Mouse (Mus musculus) intestine, embryonic 14.5 days (tissue): Measurements from ENCODE around the gene Tlx2. TPM values are rescaled to one million over a fixed set of nuclear protein-coding genes. Genes with fewer than 3 reads are reported as not detected.

Experiments
- ATAC-seq: fragments of 200-750 bp; cut with Nextera tagmentation; replicated peaks from 2 replicates; pipeline ENCODE4 v1.8.0; 2017; ENCODE audit warnings: low read depth, moderate number of reproducible peaks, moderate TSS enrichment, moderate library complexity; ENCODE audit not compliant: low FRiP score, low TSS enrichment
- DNase-seq: peaks from one replicate; pipeline ENCODE4 v3.0.0-alpha.2; 2018; ENCODE audit warnings: low spot score
- H3K27ac ChIP-seq: fragments of 300-500 bp; sonication (generic); 2 replicates; pipeline ENCODE4 v1.5.1; 2014; ENCODE audit warnings: low read depth, mild to moderate bottlenecking, control low read depth
- H3K27me3 ChIP-seq: fragments of 300-500 bp; sonication (generic); replicated peaks from 2 replicates; pipeline ENCODE4 v1.6.1; 2014; ENCODE audit warnings: low read length, control low read depth; ENCODE audit not compliant: control insufficient read depth, insufficient read depth
- H3K36me3 ChIP-seq: fragments of 300-500 bp; sonication (generic); 2 replicates; pipeline ENCODE4 v1.6.1; 2014; ENCODE audit warnings: low read length, control low read depth; ENCODE audit not compliant: control insufficient read depth, insufficient read depth
- H3K4me1 ChIP-seq: fragments of 300-500 bp; sonication (generic); replicated peaks from 2 replicates; pipeline ENCODE4 v1.6.1; 2014; ENCODE audit warnings: low read length, control low read depth, mixed read lengths; ENCODE audit not compliant: control insufficient read depth, insufficient read depth
- H3K4me2 ChIP-seq: fragments of 300-500 bp; sonication (generic); 2 replicates; pipeline ENCODE4 v1.6.1; 2014; ENCODE audit warnings: low read length
- H3K4me3 ChIP-seq: fragments of 300-500 bp; sonication (generic); 2 replicates; pipeline ENCODE4 v1.5.1; 2014; ENCODE audit warnings: low read depth, low read length, control low read depth, mixed read lengths
- H3K9ac ChIP-seq: fragments of 300-500 bp; sonication (generic); 2 replicates; pipeline ENCODE4 v1.6.1; 2014; ENCODE audit warnings: mild to moderate bottlenecking, low read length
- H3K9me3 ChIP-seq: fragments of 300-500 bp; sonication (generic); 2 replicates; pipeline ENCODE4 v1.6.1; 2016; ENCODE audit warnings: low read length, control low read depth; ENCODE audit not compliant: control insufficient read depth
- WGBS: fragments of 180-500 bp; shearing (Covaris S2); extraction: QIAGEN DNeasy Blood & Tissue Kit; methylation state at CpG from one replicate; pipeline ENCODE4 v1.1.7; 2014; 5-methylcytosine and 5-hydroxymethylcytosine counted together
- polyA plus RNA-seq: library from polyadenylated mRNA; unstranded; fragments of >200 nt; fragmentation: Nextera tagmentation; extraction: Ambion mirVana; gene quantifications from 2 replicates; pipeline ENCODE4 v1.2.1, GENCODE M21; 2014

Gene Tlx2
- polyA plus RNA-seq, 1 experiment from 2014 or later: 36.4 TPM

DNA sequence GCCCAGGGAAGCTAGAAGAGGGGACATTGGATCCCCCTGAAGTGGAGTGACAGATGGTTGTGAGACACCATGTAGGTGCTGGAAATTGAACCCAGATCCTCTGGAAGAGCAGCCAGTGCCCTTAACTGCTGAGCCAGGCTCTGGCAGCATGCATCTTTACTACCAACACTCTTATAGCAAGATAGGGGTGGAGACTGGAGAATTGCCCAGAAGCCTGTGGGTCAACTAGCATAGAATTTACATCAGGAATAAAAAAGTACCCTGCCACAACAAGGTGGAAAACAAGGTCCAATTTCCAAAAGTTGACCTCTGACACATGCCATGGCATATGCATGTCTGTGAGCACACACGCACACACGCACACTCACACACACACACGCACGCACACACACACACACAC lies 44.9 kb downstream of the Tlx2 start:
- ATAC-seq (no peak), DNase-seq (no peak)
- no peak overlapping the region for H3K9ac ChIP-seq
- H3K4me1 ChIP-seq: no peaks in the 10 kb centered on the region; the same call in 1 of the 2 replicates
- 97% methylated on average over 4 of the region's 4 CpGs for WGBS
- no peak overlapping the region for H3K27ac ChIP-seq
- no peak overlapping the region for H3K4me3 ChIP-seq
- H3K9me3 ChIP-seq: no peaks in the 10 kb centered on the region
- H3K36me3 ChIP-seq: no peaks in the 10 kb centered on the region
- H3K27me3 ChIP-seq: peaks cover 2% of the 10 kb centered on the region; the same call in 1 of the 2 replicates
- no peak overlapping the region for H3K4me2 ChIP-seq

DNA sequence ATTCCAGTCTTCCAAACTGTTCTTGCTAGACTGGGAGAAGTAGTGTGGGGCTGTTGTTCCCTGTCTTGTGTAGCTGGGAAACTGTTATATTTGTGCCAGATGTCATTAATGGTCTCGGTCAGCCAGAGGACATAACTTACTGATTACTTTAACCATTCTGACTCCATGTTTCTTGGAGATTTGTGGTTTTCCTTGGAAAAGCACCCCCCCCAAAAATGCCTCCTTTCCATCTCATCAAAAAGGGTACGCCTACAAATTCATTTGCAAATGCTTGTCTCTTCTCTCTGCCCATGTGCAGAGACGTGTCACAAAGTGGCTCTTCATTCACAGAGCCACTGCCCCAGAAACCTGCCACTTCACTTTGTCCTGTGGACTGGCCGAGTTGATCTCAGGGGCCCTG lies 45.7 kb downstream of the Tlx2 start:
- Histone ChIP-seq H3K27me3 (no peaks in the 10 kb centered on the region), H3K9ac (no peak overlapping the region), H3K9me3 (no peaks in the 10 kb centered on the region), H3K27ac (no peak overlapping the region), H3K4me3 (no peak overlapping the region), H3K4me2 (no peak overlapping the region), H3K36me3 (no peaks in the 10 kb centered on the region), H3K4me1 (no peaks in the 10 kb centered on the region; the same call in 1 of the 2 replicates)
- DNase-seq (no peak), ATAC-seq (no peak)
- WGBS: 62% methylated on average over 4 of the region's 4 CpGs

DNA sequence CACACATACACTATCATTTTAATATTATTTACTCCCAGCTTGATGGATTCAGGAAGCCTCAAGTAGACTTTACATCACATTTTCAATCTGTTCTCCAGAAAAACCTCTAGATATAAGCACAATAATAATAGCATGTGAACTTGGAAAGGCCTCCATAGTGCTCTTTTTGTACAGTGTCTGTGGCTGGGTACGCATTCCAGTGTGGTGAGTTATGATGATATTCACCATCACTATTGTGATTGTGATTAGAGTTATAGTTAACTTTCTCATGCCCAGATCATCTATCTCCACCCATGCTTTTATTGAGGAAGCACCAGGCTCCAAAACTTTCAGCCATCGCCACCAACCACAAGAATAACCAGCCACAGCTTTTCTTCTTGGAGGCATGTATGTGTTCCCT lies 46.3 kb downstream of the Tlx2 start:
- Histone ChIP-seq H3K27me3 (no peaks in the 10 kb centered on the region), H3K4me3 (no peak overlapping the region), H3K4me2 (no peak overlapping the region), H3K36me3 (no peaks in the 10 kb centered on the region), H3K9ac (no peak overlapping the region), H3K27ac (no peak overlapping the region), H3K9me3 (no peaks in the 10 kb centered on the region), H3K4me1 (no peaks in the 10 kb centered on the region; the same call in 1 of the 2 replicates)
- DNase-seq (no peak), ATAC-seq (no peak)
- 91% methylated on average over 2 of the region's 2 CpGs for WGBS

DNA sequence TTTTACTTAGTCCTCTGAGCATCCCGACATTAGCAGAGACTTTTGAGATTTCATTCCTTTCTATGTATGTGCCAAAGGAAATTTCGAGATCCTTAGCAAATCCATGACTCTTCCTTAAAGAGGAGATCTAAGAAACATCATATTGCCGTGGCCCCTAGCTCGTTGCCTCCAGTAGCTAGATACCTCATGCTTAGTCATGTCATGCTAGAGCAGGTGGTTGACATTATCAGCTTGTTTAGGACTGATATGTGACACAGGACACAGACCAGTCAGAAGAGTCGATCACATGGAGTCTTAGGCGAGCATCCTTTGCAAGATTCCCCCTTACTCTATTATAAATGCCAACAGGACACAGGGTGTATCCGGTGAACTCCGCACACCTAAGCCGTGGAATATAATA lies 47.1 kb downstream of the Tlx2 start:
- WGBS: 84% methylated on average over 9 of the region's 9 CpGs
- DNase-seq (no peak), ATAC-seq (no peak)
- Histone ChIP-seq H3K4me2 (no peak overlapping the region), H3K27ac (no peak overlapping the region), H3K36me3 (no peaks in the 10 kb centered on the region), H3K9ac (no peak overlapping the region), H3K27me3 (no peaks in the 10 kb centered on the region), H3K9me3 (no peaks in the 10 kb centered on the region), H3K4me3 (no peak overlapping the region), H3K4me1 (no peaks in the 10 kb centered on the region; the same call in 1 of the 2 replicates)

DNA sequence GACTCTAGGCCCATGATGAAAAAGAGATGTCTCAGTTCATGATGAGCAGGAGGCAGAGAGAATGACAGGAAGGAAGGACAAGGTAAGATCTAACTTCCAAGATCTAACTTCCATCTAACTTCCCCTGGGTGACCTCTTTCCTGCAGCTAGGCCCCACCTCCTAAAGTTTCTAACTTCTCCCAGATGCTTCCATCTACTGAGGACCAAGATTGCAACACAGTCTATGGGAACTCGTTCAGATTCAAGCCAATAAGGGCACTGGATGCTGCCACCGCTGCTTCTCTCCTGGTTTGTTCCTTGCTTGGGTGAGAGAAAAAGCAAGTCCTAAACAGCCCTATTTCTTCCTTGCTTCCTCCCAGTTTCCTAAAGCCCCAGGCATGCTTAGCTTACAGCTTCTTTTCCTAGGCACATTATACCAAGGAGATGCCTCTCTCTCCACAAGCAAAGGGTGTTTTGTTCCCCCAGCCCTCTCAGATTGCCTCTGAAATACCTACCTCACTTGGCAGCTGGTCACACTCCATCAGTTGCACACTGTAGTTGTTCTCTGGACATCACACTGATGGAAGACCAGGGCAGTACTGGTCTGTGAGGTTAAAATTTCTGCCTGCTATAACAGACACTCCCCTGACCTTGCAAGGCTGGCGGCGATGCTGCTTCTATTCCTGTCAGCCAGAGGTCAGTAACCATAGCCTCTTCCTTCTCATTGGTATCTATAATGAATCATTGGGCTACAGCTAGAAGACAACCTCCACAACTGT lies 49.1 kb downstream of the Tlx2 start:
- Histone ChIP-seq H3K27ac (no peak overlapping the region), H3K4me2 (no peak overlapping the region), H3K9me3 (no peaks in the 10 kb centered on the region), H3K4me1 (no peaks in the 10 kb centered on the region), H3K4me3 (no peak overlapping the region), H3K36me3 (no peaks in the 10 kb centered on the region), H3K27me3 (no peaks in the 10 kb centered on the region), H3K9ac (no peak overlapping the region)
- 86% methylated on average over 4 of the region's 4 CpGs for WGBS
- no peak for DNase-seq
- ATAC-seq: no peak

DNA sequence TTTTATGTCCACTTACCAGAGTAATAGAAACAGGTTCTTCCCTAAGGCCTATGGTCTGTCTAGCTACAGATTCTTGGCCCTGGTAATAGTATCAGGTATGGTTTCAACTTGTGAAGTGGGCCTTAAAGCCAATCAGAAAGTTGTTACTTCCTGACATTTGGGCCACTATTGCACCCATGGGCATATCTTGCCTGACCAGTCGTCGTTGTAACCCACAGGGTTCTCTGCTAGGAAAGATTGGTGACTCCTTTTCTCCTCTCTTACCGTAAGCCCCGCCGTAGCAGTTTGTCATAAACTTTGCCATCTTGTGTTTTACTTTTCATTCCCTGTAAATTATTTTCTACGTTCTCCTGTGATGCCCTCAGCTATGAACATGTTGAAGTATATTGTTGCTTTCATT lies 50.0 kb downstream of the Tlx2 start:
- Histone ChIP-seq H3K9ac (no peak overlapping the region), H3K27me3 (no peaks in the 10 kb centered on the region), H3K27ac (no peak overlapping the region), H3K4me3 (no peak overlapping the region), H3K4me1 (no peaks in the 10 kb centered on the region), H3K36me3 (no peaks in the 10 kb centered on the region), H3K4me2 (no peak overlapping the region), H3K9me3 (no peaks in the 10 kb centered on the region)
- no peak for DNase-seq
- ATAC-seq: no peak
- 91% methylated on average over 6 of the region's 6 CpGs for WGBS

DNA sequence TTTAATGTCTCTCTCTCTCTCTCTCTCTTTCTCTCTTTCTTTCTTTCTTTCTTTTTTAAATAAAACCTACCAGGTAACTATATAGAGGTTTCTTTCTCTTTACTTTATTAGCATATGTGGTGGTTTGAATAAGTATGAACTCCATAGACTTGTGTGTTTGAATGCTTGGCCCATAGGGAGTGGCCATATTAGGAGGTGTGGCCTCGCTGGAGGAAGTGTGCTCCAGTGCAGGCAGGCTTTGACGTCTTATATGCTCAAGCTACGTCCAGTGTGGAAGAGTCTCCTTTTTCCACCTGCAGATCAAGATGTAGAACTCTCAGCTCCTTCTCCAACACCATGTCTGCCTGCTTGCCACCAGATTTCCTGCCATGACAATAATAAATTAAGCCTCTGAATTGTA lies 51.0 kb downstream of the Tlx2 start:
- ATAC-seq (no peak), DNase-seq (no peak)
- Histone ChIP-seq H3K27me3 (0 out of 2 replicates have a peak, but pooled peaks cover 4% of the 10 kb centered on the region), H3K4me1 (no peaks in the 10 kb centered on the region), H3K4me3 (no peak overlapping the region), H3K4me2 (no peak overlapping the region), H3K36me3 (no peaks in the 10 kb centered on the region), H3K9me3 (no peaks in the 10 kb centered on the region), H3K9ac (no peak overlapping the region), H3K27ac (no peak overlapping the region)
- WGBS: 64% methylated on average over 3 of the region's 3 CpGs
